Mouse (Mus musculus) c-Kit-positive CD71-positive TER-119-negative erythroid progenitor cells, embryonic 14.5 days (primary cell): ENCODE results near the gene Tra2b.
"Not testable (repeated sequence)": the region's sequence is repeated elsewhere in the genome, so short reads cannot be mapped to it uniquely, and the experiment has no call there.

Experiments
- DNase-seq: peaks from one replicate; pipeline ENCODE4 v3.0.0-alpha.2; 2013; ENCODE audit warnings: low read depth

Gene Tra2b

GRCm38 (mm10) chr16:22265849-22266376 lies at the start of gene Tra2b:
Gene Tra2b, minus strand, starts transcription at chr16:22266005.
- peak; percentile 96 for DNase-seq

GRCm38 (mm10) chr16:22310649-22311048 lies 44.8 kb upstream of the Tra2b start:
- no peak for DNase-seq

- DNase-seq, result peak; percentile 34
These were observed 36.8 kb upstream of the Tra2b start for GRCm38 (mm10) chr16:22302606-22303005.

GRCm38 (mm10) chr16:22301378-22301777 lies 35.6 kb upstream of the Tra2b start:
- no peak for DNase-seq

- DNase-seq, result no peak
These were observed 31.1 kb upstream of the Tra2b start for GRCm38 (mm10) chr16:22296901-22297300.

- not testable (repeated sequence) for DNase-seq
These were observed 29.0 kb upstream of the Tra2b start for GRCm38 (mm10) chr16:22294812-22295211.

- no peak for DNase-seq
These were observed 27.8 kb upstream of the Tra2b start for GRCm38 (mm10) chr16:22293600-22293999.

GRCm38 (mm10) chr16:22292394-22292793 lies 26.6 kb upstream of the Tra2b start:
- no peak for DNase-seq

GRCm38 (mm10) chr16:22289643-22290042 lies 23.8 kb upstream of the Tra2b start:
- no peak for DNase-seq

GRCm38 (mm10) chr16:22286996-22287395 lies 21.2 kb upstream of the Tra2b start:
- no peak for DNase-seq

GRCm38 (mm10) chr16:22276536-22276935 lies 10.7 kb upstream of the Tra2b start:
- no peak for DNase-seq

GRCm38 (mm10) chr16:22275142-22275541 lies 9.3 kb upstream of the Tra2b start:
- DNase-seq, result no peak

GRCm38 (mm10) chr16:22270491-22270890 lies 4.7 kb upstream of the Tra2b start:
- DNase-seq, result no peak

GRCm38 (mm10) chr16:22266384-22266783 lies 579 bp upstream of the Tra2b start:
- DNase-seq, result no peak

- DNase-seq, result peak; percentile 50
These were observed 600 bp downstream of the Tra2b start for GRCm38 (mm10) chr16:22264962-22265848.

- no peak for DNase-seq
These were observed 1.4 kb downstream of the Tra2b start for GRCm38 (mm10) chr16:22264232-22264961.

- no peak for DNase-seq
These were observed 2.7 kb downstream of the Tra2b start for GRCm38 (mm10) chr16:22263124-22263523.

GRCm38 (mm10) chr16:22261563-22261962 lies 4.2 kb downstream of the Tra2b start:
- no peak for DNase-seq

GRCm38 (mm10) chr16:22260423-22261143 lies 5.2 kb downstream of the Tra2b start:
- DNase-seq, result no peak

- DNase-seq, result not testable (repeated sequence)
These were observed 13.6 kb downstream of the Tra2b start for GRCm38 (mm10) chr16:22252255-22252654.

- no peak for DNase-seq
These were observed 15.5 kb downstream of the Tra2b start for GRCm38 (mm10) chr16:22250307-22250706.

GRCm38 (mm10) chr16:22249754-22250153 lies 16.1 kb downstream of the Tra2b start:
- DNase-seq, result no peak
